Mouse (Mus musculus) heart, embryonic 13.5 days (tissue): ENCODE results near the gene Gm9732. TPM values are rescaled to one million over a fixed set of nuclear protein-coding genes. Genes with fewer than 3 reads are reported as not detected.
"Not testable (repeated sequence)": the region's sequence is repeated elsewhere in the genome, so short reads cannot be mapped to it uniquely, and the experiment has no call there.

Source experiments
- ATAC-seq: fragments of 200-750 bp; cut with Nextera tagmentation; 2 replicates; pipeline ENCODE4 v1.8.0; 2017; ENCODE audit warnings: moderate TSS enrichment; ENCODE audit not compliant: insufficient number of reproducible peaks, low FRiP score, low TSS enrichment; ENCODE audit errors: extremely low read depth
- H3K27ac ChIP-seq: fragments of 300-500 bp; sonication (generic); replicated peaks from 2 replicates; pipeline ENCODE4 v1.5.1; 2015; ENCODE audit warnings: moderate library complexity, mild to moderate bottlenecking, inconsistent platforms
- H3K27me3 ChIP-seq: fragments of 300-500 bp; sonication (generic); replicated peaks from 2 replicates; pipeline ENCODE4 v1.6.1; 2015; ENCODE audit warnings: mild to moderate bottlenecking, inconsistent platforms
- H3K36me3 ChIP-seq: fragments of 300-500 bp; sonication (generic); 2 replicates; pipeline ENCODE4 v1.6.1; 2015; ENCODE audit warnings: mild to moderate bottlenecking, inconsistent platforms
- H3K4me1 ChIP-seq: fragments of 300-500 bp; sonication (generic); 2 replicates; pipeline ENCODE4 v1.6.1; 2015; ENCODE audit warnings: inconsistent platforms
- H3K4me2 ChIP-seq: fragments of 300-500 bp; sonication (generic); 2 replicates; pipeline ENCODE4 v1.6.1; 2015; ENCODE audit warnings: inconsistent platforms, mild to moderate bottlenecking, moderate library complexity
- H3K4me3 ChIP-seq: fragments of 300-500 bp; sonication (generic); 2 replicates; pipeline ENCODE4 v1.5.1; 2015; ENCODE audit warnings: moderate library complexity, mild to moderate bottlenecking, inconsistent platforms
- H3K9ac ChIP-seq: fragments of 300-500 bp; sonication (generic); 2 replicates; pipeline ENCODE4 v1.6.1; 2015; ENCODE audit warnings: inconsistent platforms, mild to moderate bottlenecking, moderate library complexity
- H3K9me3 ChIP-seq: fragments of 300-500 bp; sonication (generic); 2 replicates; pipeline ENCODE4 v1.6.1; 2016; ENCODE audit warnings: inconsistent platforms
- WGBS: fragments of 180-500 bp; shearing (Covaris S2); methylation state at CpG from one replicate; pipeline ENCODE4 v1.1.7; 2015; ENCODE audit warnings: mixed read lengths; 5-methylcytosine and 5-hydroxymethylcytosine counted together
- polyA plus RNA-seq: library from polyadenylated mRNA; unstranded; fragments of >200 nt; fragmentation: Nextera tagmentation; extraction: Ambion mirVana; gene quantifications from 2 replicates; pipeline ENCODE4 v1.2.1, GENCODE M21; 2015

The Gm9732 gene
- polyA plus RNA-seq, 1 experiment from 2014 or later, result not detected

DNA sequence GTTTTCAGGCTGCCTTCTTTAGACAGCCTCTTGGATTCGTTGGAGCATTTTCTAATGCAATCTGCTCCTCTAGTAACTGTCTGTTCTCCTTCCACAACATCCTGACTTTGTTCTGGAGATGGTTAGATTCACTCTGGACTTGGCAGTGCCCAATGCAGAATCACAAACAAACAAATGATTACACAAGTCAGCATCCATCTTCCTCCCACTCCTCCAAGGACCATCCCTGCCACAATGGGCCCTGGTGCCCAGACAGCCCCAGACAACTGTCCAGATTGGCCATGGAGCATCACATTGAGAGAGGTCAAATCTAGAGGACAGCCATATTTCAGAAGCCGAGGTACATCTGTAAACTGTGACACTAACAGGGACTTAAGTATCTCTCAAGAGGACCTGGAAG lies 2.6 kb downstream of the Gm9732 start:
- 59% methylated on average over 2 of the region's 2 CpGs for WGBS
- not testable (repeated sequence) for H3K27ac ChIP-seq, H3K36me3 ChIP-seq, H3K4me2 ChIP-seq, H3K9me3 ChIP-seq, H3K27me3 ChIP-seq, H3K4me3 ChIP-seq, H3K9ac ChIP-seq, ATAC-seq, H3K4me1 ChIP-seq

DNA sequence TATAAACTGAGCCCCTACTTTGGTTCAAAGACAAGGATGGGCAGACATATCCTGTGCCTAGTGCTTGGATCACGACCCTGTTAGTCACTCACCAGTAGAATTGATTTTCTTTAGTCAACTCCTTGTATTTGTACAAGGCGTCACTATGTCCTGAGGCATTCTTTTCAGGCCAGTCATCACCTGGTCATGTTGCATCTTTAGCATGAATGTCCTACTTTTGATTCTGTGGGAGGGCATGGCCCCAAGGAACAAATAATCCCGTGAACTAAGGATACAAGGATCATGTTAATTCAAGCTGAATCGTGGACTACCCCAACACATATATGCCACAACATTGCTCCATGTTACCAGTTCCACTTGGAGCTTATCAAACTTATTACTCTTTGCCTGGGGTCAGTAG lies 3.3 kb downstream of the Gm9732 start:
- H3K27ac ChIP-seq, H3K4me3 ChIP-seq, H3K4me1 ChIP-seq, H3K36me3 ChIP-seq, H3K4me2 ChIP-seq, H3K9me3 ChIP-seq, ATAC-seq, H3K9ac ChIP-seq, H3K27me3 ChIP-seq: not testable (repeated sequence)
- WGBS, result 69% methylated on average over 4 of the region's 4 CpGs

DNA sequence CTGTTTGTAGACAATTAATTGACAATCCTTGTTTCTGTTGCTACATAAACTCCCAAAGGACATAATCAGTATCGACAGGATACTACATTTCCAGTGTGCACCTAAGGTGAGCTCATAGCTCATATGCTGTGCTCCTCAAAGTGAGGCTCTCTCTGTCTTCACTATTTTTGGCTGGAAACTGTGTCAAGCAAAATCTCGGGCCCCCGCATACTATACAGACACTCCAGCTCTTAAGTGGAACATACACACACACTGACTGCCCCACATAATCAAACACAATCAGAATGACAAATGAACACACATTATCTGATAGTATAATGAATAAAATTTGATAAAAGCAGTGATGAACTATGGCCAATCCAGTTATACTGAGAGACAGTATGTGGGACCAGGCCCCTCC lies 3.8 kb downstream of the Gm9732 start:
- H3K9ac ChIP-seq, H3K9me3 ChIP-seq, H3K36me3 ChIP-seq, H3K4me1 ChIP-seq, H3K4me3 ChIP-seq, ATAC-seq, H3K4me2 ChIP-seq, H3K27ac ChIP-seq, H3K27me3 ChIP-seq: not testable (repeated sequence)
- 79% methylated on average over 3 of the region's 3 CpGs for WGBS

DNA sequence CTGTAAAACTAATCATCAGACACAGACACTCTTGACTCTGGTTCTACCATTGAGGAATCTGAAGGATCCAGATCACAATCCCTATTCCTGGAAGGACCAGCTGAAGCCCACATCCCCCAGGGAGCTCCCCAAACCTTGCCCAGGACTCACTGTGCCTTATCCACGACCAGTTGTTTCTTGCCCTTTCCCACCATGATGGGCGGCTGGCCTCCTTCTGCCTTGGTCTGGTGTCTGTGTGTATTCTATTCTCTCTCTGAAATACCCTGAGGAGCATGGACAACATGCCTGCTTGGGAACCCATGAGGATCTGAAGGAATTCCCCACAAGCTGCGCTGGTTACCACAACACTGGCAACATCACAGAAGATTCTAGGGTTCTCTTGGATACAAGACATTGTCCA lies 18.7 kb downstream of the Gm9732 start, which contains the start of gene Gm8127:
TSS of gene Gm8127 (minus strand) at position 330 of the 400 bp plus-strand sequence.
- 56% methylated on average over 3 of the region's 3 CpGs for WGBS
- ATAC-seq, H3K4me2 ChIP-seq, H3K4me1 ChIP-seq, H3K9me3 ChIP-seq, H3K27ac ChIP-seq, H3K36me3 ChIP-seq, H3K4me3 ChIP-seq, H3K27me3 ChIP-seq, H3K9ac ChIP-seq: not testable (repeated sequence)

DNA sequence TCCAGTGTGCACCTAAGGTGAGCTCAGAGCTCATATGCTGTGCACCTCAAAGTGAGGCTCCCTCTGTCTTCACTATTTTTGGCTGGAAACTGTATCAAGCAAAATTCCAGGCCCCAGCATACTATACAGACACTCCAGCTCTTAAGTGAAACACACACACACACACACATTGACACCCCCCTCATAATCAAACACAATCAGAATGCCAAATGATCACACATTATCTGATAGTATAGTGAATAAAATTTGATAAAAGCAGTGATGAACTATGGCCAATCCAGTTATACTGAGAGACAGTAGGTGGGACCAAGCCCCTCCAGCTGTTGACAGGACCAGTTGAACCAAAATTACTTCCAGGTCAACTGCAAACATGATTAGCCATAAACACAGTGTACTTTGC lies 44.7 kb downstream of the Gm9732 start:
- not testable (repeated sequence) for H3K9ac ChIP-seq, H3K27ac ChIP-seq, H3K4me1 ChIP-seq, ATAC-seq, H3K27me3 ChIP-seq, H3K36me3 ChIP-seq, H3K4me2 ChIP-seq, H3K4me3 ChIP-seq, H3K9me3 ChIP-seq

DNA sequence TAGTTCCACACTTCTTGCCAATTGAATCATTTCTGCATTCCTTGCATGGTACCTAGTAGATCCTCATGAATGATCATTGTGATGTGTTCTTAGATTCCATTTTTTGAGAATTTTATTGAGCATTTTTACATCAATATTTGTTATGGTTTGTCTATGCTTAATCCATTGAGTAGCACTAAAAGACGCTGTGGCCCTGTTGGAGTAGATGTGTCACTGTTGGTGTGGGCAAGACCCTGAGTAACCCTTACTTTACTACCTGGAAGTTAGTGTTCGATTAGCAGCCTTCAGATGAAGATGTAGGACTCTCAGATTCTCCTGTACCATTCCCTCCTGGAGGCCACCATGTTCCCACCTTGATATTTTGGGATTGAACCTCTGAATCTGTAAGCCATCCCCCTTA lies 53.8 kb downstream of the Gm9732 start:
- not testable (repeated sequence) for H3K9me3 ChIP-seq, H3K4me3 ChIP-seq, H3K27me3 ChIP-seq, H3K9ac ChIP-seq, H3K4me1 ChIP-seq, H3K27ac ChIP-seq, H3K36me3 ChIP-seq, H3K4me2 ChIP-seq, ATAC-seq
- 42% methylated on average over 2 of the region's 2 CpGs for WGBS

DNA sequence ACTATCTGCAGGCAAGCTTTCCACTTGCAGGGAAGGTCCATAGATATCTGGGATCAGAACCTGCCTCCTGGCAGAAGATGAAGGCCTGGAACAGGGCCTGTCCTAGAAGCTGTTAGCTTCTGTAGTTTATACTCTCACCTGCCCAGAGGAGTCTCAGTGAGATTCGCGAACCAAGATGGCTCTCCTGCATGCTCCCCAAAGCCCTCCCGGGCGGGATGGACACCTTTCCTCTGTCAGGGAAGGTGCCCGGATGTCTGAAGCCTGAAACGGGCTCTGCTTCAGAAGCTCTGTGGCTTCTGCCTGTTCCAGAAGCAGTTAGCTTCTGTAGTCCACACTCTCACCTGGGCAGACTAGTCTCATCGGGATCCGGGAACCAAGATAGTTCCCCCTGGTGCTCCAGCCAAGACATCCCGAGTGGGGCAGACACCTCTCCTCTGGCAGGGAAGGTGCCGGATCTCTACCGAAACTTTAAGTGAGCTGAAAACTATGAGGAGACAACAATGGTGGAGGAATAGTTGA lies 56.6 kb downstream of the Gm9732 start:
- 82% methylated on average over 11 of the region's 11 CpGs for WGBS
- H3K4me1 ChIP-seq, H3K27me3 ChIP-seq, H3K4me2 ChIP-seq, H3K4me3 ChIP-seq, ATAC-seq, H3K27ac ChIP-seq, H3K9me3 ChIP-seq, H3K9ac ChIP-seq, H3K36me3 ChIP-seq: not testable (repeated sequence)

DNA sequence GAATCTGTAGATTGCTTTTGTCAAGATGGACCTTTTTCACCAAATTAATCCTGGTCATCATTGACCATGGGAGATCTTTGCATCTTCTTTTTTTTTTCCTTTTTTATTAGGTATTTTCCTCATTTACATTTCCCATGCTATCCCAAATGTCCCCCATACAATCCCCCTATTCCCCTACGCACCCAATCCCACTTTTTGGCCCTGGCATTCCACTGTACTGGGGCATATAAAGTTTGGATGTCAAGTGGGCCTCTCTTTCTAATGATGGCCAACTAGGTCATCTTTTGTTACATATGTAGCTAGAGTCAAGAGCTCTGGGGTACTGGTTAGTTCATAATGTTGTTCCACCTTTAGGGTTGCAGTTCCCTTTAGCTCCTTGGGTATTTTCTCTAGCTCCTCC lies 62.8 kb downstream of the Gm9732 start:
- ATAC-seq, H3K4me2 ChIP-seq: not testable (repeated sequence)
- WGBS, result 64% methylated on average over 1 of the region's 1 CpGs

DNA sequence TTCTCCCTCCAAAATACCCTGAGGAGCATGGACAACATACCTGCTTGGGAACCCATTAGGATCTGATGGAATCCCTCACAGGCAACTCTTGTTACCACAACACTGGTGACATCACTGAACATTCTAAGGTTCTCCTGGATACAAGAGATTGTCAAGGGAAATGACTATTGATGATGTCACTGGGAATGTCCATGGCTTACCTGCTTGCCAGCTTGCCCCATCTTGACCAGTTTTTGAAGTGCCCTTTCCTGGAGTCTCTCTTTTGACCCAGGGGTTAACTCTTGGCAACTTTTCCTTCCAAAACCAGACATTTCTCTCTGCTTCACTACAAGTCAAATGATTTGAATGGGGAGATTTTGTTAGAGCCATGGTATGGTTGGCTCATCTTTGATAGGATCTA lies 72.9 kb downstream of the Gm9732 start, which contains the start of gene 1700001F09Rik:
TSS of gene 1700001F09Rik (minus strand) at position 101 of the 400 bp plus-strand sequence.
- not testable (repeated sequence) for H3K27ac ChIP-seq, ATAC-seq, H3K4me2 ChIP-seq, H3K27me3 ChIP-seq, H3K4me3 ChIP-seq, H3K4me1 ChIP-seq, H3K9ac ChIP-seq, H3K9me3 ChIP-seq, H3K36me3 ChIP-seq

More for the DNA sequence above, 62.8 kb downstream of the Gm9732 start:
- H3K4me1 ChIP-seq, H3K27ac ChIP-seq, H3K9me3 ChIP-seq, H3K4me3 ChIP-seq, H3K9ac ChIP-seq, H3K36me3 ChIP-seq, H3K27me3 ChIP-seq: not testable (repeated sequence)

DNA sequence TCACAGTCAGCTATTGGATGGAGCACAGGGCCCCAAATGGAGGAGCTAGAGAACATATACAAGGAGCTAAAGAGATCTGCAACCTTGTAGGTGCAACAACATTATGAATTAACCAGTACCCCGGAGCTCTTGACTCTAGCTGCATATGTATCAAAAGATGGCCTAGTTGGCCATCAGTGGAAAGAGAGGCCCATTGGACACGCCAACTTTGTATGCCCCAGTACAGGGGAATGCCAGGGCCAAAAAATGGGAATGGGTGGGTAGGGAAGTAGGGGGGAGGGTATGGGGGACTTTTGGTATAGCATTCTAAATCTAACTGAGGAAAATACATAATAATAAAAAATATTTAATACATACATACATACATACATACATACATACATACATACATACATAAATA lies 78.1 kb downstream of the Gm9732 start:
- not testable (repeated sequence) for H3K27me3 ChIP-seq, H3K9me3 ChIP-seq, H3K4me3 ChIP-seq, H3K36me3 ChIP-seq, H3K4me2 ChIP-seq, H3K27ac ChIP-seq, H3K4me1 ChIP-seq, H3K9ac ChIP-seq, ATAC-seq
- WGBS, result 73% methylated on average over 1 of the region's 2 CpGs
